ENCODE assay signal across 17 mouse cellular contexts in the genomic region with DNA sequence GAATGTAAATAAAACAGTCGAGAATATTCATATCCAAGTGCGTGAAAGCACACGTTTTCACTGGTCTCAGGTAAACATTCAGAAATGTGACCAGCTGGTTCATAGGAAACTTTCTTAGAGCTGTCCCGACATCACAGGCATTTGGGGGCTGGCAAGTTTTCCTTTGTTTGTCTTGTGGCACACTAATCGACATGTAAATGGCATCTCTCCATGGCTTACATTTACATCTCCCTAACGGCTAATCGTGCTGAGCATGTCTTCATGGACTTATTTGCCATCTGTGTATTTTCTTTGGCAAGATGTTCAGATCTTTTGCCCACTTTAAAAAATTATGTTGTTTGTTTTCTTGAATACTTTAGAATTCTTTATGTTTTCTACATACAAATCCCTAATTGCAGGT. TPM values are rescaled to one million over a fixed set of nuclear protein-coding genes. Genes with fewer than 3 reads are reported as not detected.
"Had no signal": no experiment of that assay in that cellular context is flagged by ENCODE, and none has a peak within 500 bp of the region (broad histone marks: within the 10 kb centered on the region; RNA-seq: fewer than 3 reads in every experiment).

No protein-coding gene starts in this region.

- H3K9ac ChIP-seq: neural tube, embryonic 13.5 days; neural tube, embryonic 15.5 days; stomach, embryonic 15.5 days had no signal

- H3K4me2 ChIP-seq: neural tube, embryonic 13.5 days; neural tube, embryonic 15.5 days; stomach, embryonic 15.5 days had no signal

- H3K36me3 ChIP-seq: neural tube, embryonic 13.5 days; neural tube, embryonic 15.5 days; stomach, embryonic 15.5 days had no signal

- H3K4me1 ChIP-seq: neural tube, embryonic 13.5 days; neural tube, embryonic 15.5 days; stomach, embryonic 15.5 days had no signal

- DNase-seq: retina, postnatal 1 day; right cerebral cortex, adult 18-20 months; right cerebral cortex, postnatal 14 days; right cerebral cortex, postnatal 25 days; right cerebral cortex, postnatal 4 days; spleen, adult 18-20 months; thymus, adult 18-20 months; thymus, adult 2 months; thymus, postnatal 14 days; thymus, postnatal 25 days; thymus, postnatal 36 days; thymus, postnatal 4 days had no signal

- H3K27me3 ChIP-seq: neural tube, embryonic 13.5 days; neural tube, embryonic 15.5 days; stomach, embryonic 15.5 days had no signal

- H3K9me3 ChIP-seq: neural tube, embryonic 13.5 days; neural tube, embryonic 15.5 days; stomach, embryonic 15.5 days had no signal

- H3K27ac ChIP-seq: neural tube, embryonic 13.5 days; neural tube, embryonic 15.5 days; stomach, embryonic 15.5 days; stomach, postnatal 0 days had no signal

- H3K4me3 ChIP-seq: neural tube, embryonic 13.5 days; neural tube, embryonic 15.5 days; stomach, embryonic 15.5 days had no signal

RNA-seq across cellular contexts. Expression of a gene that starts 49.2 kb away (rescaled TPM):
- total RNA-seq: neutrophil, adult 5-6 weeks had no signal
